Mouse (Mus musculus) embryo, embryonic 10.5 days (tissue): ENCODE measurements at regions not wholly inside any gene's neighbourhood (a gene's known extent, or its start where the extent isn't known, plus 50 kb on each side); places are given as distances from the start of the nearest gene placed in this dataset.
"Not testable (repeated sequence)": the region's sequence is repeated elsewhere in the genome, so short reads cannot be mapped to it uniquely, and the experiment has no call there.

Experiments
- DNase-seq: peaks from one replicate; pipeline ENCODE4 v3.0.0-alpha.2; 2015; ENCODE audit warnings: low spot score

GRCm38 (mm10) chr12:20802027-20802426, 188.2 kb upstream of the Asap2 start:
- DNase-seq = not testable (repeated sequence)

- DNase-seq = not testable (repeated sequence)
These were observed 184.8 kb upstream of the Asap2 start for GRCm38 (mm10) chr12:20805466-20805865.

DNA sequence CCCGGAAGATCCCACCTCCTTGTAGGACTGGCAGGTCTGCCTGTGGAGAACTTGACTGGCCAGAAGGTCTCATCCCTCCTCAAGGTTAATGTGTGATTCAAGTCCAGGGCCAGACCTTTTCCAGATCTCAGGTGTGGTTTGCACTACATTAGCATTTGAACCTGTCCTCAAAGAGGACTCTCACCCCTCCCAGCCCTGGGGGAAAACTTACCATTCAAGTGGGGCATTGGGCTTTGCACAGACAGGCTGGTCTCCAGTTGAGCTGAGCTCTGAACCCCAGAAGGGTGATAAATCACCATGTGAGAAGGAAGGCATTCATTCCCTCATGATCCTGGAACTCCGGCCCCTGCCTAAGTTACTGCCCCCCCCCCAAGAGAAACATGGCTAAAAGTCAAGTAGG, 183.6 kb upstream of the Asap2 start:
- DNase-seq = no peak

GRCm38 (mm10) chr12:20813836-20814235, 176.4 kb upstream of the Asap2 start:
- DNase-seq = not testable (repeated sequence)

DNA sequence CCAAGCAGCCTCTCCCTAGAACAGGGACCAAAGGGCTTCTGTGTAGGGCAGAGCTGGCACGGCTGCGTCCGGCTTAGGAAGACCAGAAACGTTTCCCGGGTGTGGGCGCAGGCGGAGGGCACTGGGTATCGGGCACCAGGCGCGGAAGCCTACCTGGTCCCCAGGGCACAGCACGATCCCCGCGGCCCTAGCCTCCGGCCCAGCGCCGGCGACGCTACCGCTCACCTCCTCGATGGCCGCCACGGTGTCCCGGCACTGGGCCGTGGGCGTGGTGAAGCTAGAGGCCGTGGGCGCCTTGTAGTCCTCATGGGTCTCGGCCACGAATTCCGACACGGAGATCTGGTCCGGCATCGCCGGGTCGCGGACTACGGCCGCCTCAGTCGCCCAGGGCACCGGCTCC, 175.1 kb upstream of the Asap2 start:
- DNase-seq = not testable (repeated sequence)

- DNase-seq = peak; percentile 13
These were observed 174.7 kb upstream of the Asap2 start for GRCm38 (mm10) chr12:20815599-20815998.

- DNase-seq = not testable (repeated sequence)
These were observed 146.5 kb upstream of the Asap2 start for GRCm38 (mm10) chr12:20843661-20844320.

- peak; percentile 58 for DNase-seq
These were observed 145.4 kb upstream of the Asap2 start for GRCm38 (mm10) chr12:20844873-20845272.

- DNase-seq = peak; percentile 0
These were observed 145.0 kb upstream of the Asap2 start for GRCm38 (mm10) chr12:20845297-20845696.

DNA sequence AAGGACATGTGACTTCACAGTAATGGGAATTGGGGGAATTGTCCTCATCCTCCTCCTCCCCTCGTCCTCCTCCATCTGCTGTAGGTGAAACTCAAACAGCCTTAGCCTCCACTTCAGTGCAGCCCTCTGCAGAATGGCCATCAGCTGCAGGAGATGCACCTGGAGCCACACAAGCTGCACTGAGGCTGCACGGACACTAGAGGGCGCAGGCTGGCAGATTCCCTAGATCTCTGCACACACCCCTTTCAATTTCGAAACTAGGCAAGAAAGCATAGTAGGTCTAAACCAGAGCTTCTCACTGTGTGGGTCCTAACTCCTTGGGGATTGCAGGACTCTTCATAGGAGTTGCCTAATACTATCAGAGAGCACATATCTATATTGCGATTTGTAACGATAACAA, 106.2 kb upstream of the Asap2 start:
- not testable (repeated sequence) for DNase-seq

DNA sequence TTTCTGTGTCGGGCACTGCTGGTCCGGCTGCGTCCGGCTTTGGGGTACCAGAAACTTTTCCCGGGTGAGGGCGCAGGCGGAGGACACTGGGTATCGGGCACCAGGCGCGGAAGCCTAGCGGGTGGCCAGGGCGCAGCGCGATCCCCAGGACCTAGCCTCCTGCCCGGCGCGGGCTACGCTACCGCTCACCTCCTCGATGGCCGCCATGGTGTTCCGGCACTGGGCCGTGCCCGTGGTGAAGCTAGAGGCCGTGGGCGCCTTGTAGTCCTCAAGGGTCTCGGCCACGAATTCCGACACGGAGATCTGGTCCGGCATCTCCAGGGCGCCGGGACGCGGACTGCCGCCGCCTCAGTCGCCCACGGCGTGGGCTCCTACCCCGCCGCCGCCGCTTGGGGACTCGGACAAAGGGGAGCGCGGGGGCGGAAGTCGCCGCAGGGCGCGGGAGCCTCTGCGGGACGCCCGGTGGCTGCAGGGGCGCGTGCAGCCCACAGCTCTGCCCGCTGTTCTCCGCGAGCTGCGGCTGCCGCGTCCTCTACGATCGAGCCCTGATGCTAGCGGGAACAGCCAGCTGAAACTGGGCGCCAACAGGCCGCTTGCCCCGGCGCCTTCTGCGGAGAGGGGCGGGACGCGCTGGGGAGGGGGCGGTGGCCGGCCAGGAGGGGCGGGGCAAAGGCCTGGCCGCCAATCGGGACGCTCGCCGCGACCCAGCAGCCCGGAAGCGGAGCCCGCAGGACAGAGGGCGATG, 69.4 kb upstream of the Asap2 start:
- peak; percentile 75 for DNase-seq

GRCm38 (mm10) chr12:20921398-20922023, 68.7 kb upstream of the Asap2 start:
- peak; percentile 9 for DNase-seq

DNA sequence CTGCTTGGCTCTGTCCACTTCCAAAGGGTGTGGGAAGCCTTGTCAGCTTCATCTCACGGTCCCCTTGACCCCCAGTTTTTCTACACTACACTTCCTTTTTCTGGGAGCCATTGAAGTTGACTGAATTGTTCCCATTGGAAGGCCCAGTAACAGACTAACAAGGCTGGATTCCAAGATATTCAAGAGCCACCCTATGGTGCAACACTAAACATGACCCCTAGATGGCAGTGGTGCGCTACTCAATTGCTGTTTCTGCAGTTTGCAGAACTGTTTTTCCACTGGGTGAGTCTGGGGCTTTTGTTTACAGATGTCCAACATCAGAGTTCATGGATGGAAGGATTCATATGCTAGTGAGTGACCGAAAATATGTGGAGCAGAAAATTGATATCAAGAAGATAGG, 61.3 kb upstream of the Asap2 start:
- peak; percentile 80 for DNase-seq
